Mouse (Mus musculus) intestine, postnatal 0 days (tissue): ENCODE results near the gene Aldh1a3. TPM values are rescaled to one million over a fixed set of nuclear protein-coding genes. Genes with fewer than 3 reads are reported as not detected.

Experiments used
- ATAC-seq: fragments of 200-750 bp; cut with Nextera tagmentation; 2 replicates; pipeline ENCODE4 v1.8.0; 2017; ENCODE audit warnings: mild to moderate bottlenecking, moderate TSS enrichment, moderate library complexity
- H3K27ac ChIP-seq: fragments of 300-500 bp; sonication (generic); 2 replicates; pipeline ENCODE4 v1.5.1; 2014; ENCODE audit warnings: mild to moderate bottlenecking, low read depth, low read length, moderate library complexity
- H3K27me3 ChIP-seq: fragments of 300-500 bp; sonication (generic); replicated peaks from 2 replicates; pipeline ENCODE4 v1.6.1; 2014; ENCODE audit warnings: low read length, mixed read lengths; ENCODE audit not compliant: control insufficient read depth, insufficient read depth
- H3K36me3 ChIP-seq: fragments of 300-500 bp; sonication (generic); 2 replicates; pipeline ENCODE4 v1.6.1; 2014; ENCODE audit warnings: mild to moderate bottlenecking, moderate library complexity; ENCODE audit not compliant: control insufficient read depth, insufficient read depth
- H3K4me1 ChIP-seq: fragments of 300-500 bp; sonication (generic); replicated peaks from 2 replicates; pipeline ENCODE4 v1.6.1; 2014; ENCODE audit warnings: antibody characterized with exemption, low read length, mixed read lengths; ENCODE audit not compliant: control insufficient read depth, insufficient read depth
- H3K4me2 ChIP-seq: fragments of 300-500 bp; sonication (generic); replicated peaks from 2 replicates; pipeline ENCODE4 v1.6.1; 2014; ENCODE audit warnings: low read depth, mild to moderate bottlenecking, moderate library complexity
- H3K4me3 ChIP-seq: fragments of 300-500 bp; sonication (generic); 2 replicates; pipeline ENCODE4 v1.5.1; 2014; ENCODE audit warnings: low read depth, low read length
- H3K9ac ChIP-seq: fragments of 300-500 bp; sonication (generic); 2 replicates; pipeline ENCODE4 v1.6.1; 2014; ENCODE audit warnings: mild to moderate bottlenecking, low read depth, low read length
- H3K9me3 ChIP-seq: fragments of 300-500 bp; sonication (generic); 2 replicates; pipeline ENCODE4 v1.6.1; 2016; ENCODE audit warnings: mixed run types; ENCODE audit not compliant: control insufficient read depth
- CTCF ChIP-seq: sonication (generic); IDR thresholded peaks from 2 replicates; pipeline ENCODE4 v1.5.1; 2016; ENCODE audit warnings: low read depth, mild to moderate bottlenecking, control low read depth, antibody characterized with exemption, moderate library complexity
- WGBS: fragments of 180-500 bp; shearing (Covaris S2); extraction: QIAGEN DNeasy Blood & Tissue Kit; methylation state at CpG from one replicate; pipeline ENCODE4 v1.1.7; 2014; 5-methylcytosine and 5-hydroxymethylcytosine counted together
- polyA plus RNA-seq: library from polyadenylated mRNA; unstranded; fragments of >200 nt; fragmentation: Nextera tagmentation; extraction: Ambion mirVana; gene quantifications from 2 replicates; pipeline ENCODE4 v1.2.1, GENCODE M21; 2015

The Aldh1a3 gene
- polyA plus RNA-seq, 1 experiment from 2014 or later, result 45.4 TPM

DNA sequence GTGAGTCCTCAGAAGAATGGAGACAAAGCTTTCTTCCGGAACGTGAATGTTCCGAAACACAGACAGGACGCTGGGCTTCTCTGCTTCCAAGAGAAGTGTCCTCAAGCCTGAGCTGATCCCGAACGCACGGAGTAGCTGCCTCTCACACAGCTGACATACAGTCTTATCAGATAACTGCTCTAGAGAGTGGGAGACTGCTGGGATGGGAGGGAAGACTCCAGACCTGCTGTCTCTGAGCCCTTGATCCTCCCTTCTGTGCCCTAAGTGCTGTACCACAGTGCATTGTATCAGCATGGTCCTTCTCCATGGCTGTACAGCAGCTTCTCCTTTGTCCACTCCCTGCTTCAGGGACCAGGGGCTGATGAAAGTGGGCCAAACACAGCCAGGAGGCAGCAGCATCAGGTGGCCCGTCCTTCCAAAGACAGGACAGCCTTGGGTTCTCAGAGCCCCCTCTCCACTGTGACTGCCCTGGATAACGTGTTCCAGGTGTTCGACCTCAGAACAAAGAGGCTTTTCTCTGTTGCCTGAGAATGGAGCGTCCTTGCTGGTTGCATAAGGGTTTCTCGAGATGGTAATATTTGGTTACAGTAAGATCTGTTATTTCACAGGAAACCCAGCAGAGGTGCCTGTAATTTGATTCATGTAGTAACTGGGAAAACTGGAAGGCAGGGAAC is 24.4 kb upstream of the Aldh1a3 start:
- Histone ChIP-seq H3K4me3 (no peak overlapping the region), H3K4me1 (no peaks in the 10 kb centered on the region), H3K27me3 (no peaks in the 10 kb centered on the region), H3K9me3 (no peaks in the 10 kb centered on the region), H3K9ac (no peak overlapping the region), H3K36me3 (no peaks in the 10 kb centered on the region), H3K4me2 (no peak overlapping the region), H3K27ac (no peak overlapping the region)
- 72% methylated on average over 12 of the region's 12 CpGs for WGBS
- no peak for ATAC-seq
- TF ChIP-seq CTCF, result no peak

- Histone ChIP-seq H3K9me3 (no peaks in the 10 kb centered on the region), H3K4me1 (no peaks in the 10 kb centered on the region), H3K27ac (no peak overlapping the region), H3K9ac (no peak overlapping the region), H3K27me3 (no peaks in the 10 kb centered on the region), H3K4me3 (peak overlapping the region; percentile 18; the same call in 1 of the 2 replicates), H3K36me3 (no peaks in the 10 kb centered on the region), H3K4me2 (peak overlapping the region; percentile 58)
- 14% methylated on average over 15 of the region's 16 CpGs for WGBS
- no peak for TF ChIP-seq CTCF
- peak; percentile 50; the same call in 1 of the 2 replicates for ATAC-seq
Observed at GRCm38 (mm10) chr7:66449971-66450752, 22.8 kb upstream of the Aldh1a3 start.

GRCm38 (mm10) chr7:66448786-66449540 is 21.6 kb upstream of the Aldh1a3 start:
- H3K27me3 ChIP-seq, result no peaks in the 10 kb centered on the region
- H3K27ac ChIP-seq, result no peak overlapping the region
- H3K4me2 ChIP-seq, result no peak overlapping the region
- H3K9ac ChIP-seq, result no peak overlapping the region
- no peak for TF ChIP-seq CTCF
- H3K4me1 ChIP-seq, result no peaks in the 10 kb centered on the region
- no peak for ATAC-seq
- WGBS, result 72% methylated on average over 15 of the region's 15 CpGs
- no peak overlapping the region for H3K4me3 ChIP-seq
- no peaks in the 10 kb centered on the region for H3K36me3 ChIP-seq
- no peaks in the 10 kb centered on the region for H3K9me3 ChIP-seq

- H3K9me3 ChIP-seq, result no peaks in the 10 kb centered on the region
- 58% methylated on average over 10 of the region's 10 CpGs for WGBS
- H3K4me2 ChIP-seq, result no peak overlapping the region
- H3K27me3 ChIP-seq, result no peaks in the 10 kb centered on the region
- TF ChIP-seq CTCF, result no peak
- no peaks in the 10 kb centered on the region for H3K4me1 ChIP-seq
- no peak overlapping the region for H3K9ac ChIP-seq
- no peak for ATAC-seq
- no peaks in the 10 kb centered on the region for H3K36me3 ChIP-seq
- H3K27ac ChIP-seq, result no peak overlapping the region
- no peak overlapping the region for H3K4me3 ChIP-seq
Observed at GRCm38 (mm10) chr7:66448304-66448703, 21.0 kb upstream of the Aldh1a3 start.

DNA sequence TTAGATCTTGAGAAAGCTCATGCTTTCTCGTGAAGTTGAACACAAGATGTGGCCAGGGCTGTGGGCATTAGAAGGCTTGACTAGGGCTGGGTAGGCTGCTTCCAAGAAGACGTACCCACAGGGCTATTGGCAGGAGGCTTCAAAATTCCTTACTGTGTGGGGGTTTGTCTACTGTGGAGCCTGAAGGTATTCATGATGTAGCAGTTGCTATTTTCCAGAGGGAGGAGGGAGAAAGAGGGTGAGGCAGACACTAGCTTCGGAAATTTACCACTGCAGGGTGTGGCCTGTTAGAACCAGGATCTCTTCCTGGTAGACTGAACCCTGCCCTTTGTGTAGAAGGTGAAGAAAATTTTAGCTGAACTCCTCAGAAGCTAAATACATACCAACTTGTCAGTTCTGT is 19.5 kb upstream of the Aldh1a3 start:
- ATAC-seq, result peak; percentile 65

More for the DNA sequence above, 19.5 kb upstream of the Aldh1a3 start:
- no peak for TF ChIP-seq CTCF
- H3K4me3 ChIP-seq, result no peak overlapping the region
- H3K4me1 ChIP-seq, result no peaks in the 10 kb centered on the region
- H3K9ac ChIP-seq, result no peak overlapping the region
- H3K27me3 ChIP-seq, result no peaks in the 10 kb centered on the region
- H3K36me3 ChIP-seq, result no peaks in the 10 kb centered on the region
- no peak overlapping the region for H3K4me2 ChIP-seq
- WGBS, result 73% methylated on average over 3 of the region's 3 CpGs
- H3K27ac ChIP-seq, result no peak overlapping the region
- no peaks in the 10 kb centered on the region for H3K9me3 ChIP-seq
